14 mouse cellular contexts compared by ENCODE assay signal in the genomic region with DNA sequence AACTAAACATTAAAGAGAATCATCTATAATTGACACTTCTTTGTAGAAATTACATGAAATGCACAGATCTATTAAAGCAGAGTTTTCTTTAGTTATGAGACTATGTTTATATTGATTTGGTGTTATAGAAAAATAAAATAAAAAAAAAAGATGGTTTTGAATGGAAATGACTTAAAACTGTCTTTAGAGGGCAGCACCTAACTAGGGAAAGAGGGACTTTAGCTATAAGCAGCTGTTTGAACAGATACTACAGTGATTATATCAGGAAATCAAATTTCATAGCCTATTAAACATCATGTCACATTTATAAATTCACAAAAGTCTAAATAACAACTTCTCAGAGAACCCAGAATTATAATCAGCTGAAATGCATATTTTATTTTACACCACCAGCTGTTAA.
DNase-seq lines count a peak whose midpoint lies in the region; ATAC-seq lines count a peak whose summit lies in the region.
"Had no signal": no experiment of that assay in that cellular context is flagged by ENCODE, and none has a peak within 500 bp of the region (broad histone marks: within the 10 kb centered on the region; RNA-seq: fewer than 3 reads in every experiment).

No protein-coding gene starts in this region.

- no peaks in the 10 kb centered on the region for H3K36me3 ChIP-seq in hindbrain, embryonic 14.5 days (replicated peaks; ENCODE audit: control insufficient read depth, insufficient read depth)
- H3K36me3 ChIP-seq in hindbrain, embryonic 10.5 days, result no peaks in the 10 kb centered on the region
- H3K36me3 ChIP-seq in forebrain, embryonic 14.5 days (ENCODE audit: control insufficient read depth, insufficient read depth, low read length), result no peaks in the 10 kb centered on the region
- H3K36me3 ChIP-seq: limb, embryonic 13.5 days; neural tube, embryonic 15.5 days had no signal

- no peaks in the 10 kb centered on the region for H3K4me1 ChIP-seq in hindbrain, embryonic 14.5 days (replicated peaks; ENCODE audit: control insufficient read depth, insufficient read depth, low read length)
- no peaks in the 10 kb centered on the region for H3K4me1 ChIP-seq in hindbrain, embryonic 10.5 days (replicated peaks)
- no peaks in the 10 kb centered on the region for H3K4me1 ChIP-seq in forebrain, embryonic 14.5 days (ENCODE audit: control insufficient read depth, insufficient read depth, low read length)
- H3K4me1 ChIP-seq: limb, embryonic 13.5 days; neural tube, embryonic 15.5 days had no signal

- no peak overlapping the region for H3K27ac ChIP-seq in hindbrain, embryonic 14.5 days
- H3K27ac ChIP-seq in hindbrain, embryonic 10.5 days, result no peak overlapping the region
- no peak overlapping the region for H3K27ac ChIP-seq in forebrain, embryonic 14.5 days (ENCODE audit: low read depth, low read length)
- H3K27ac ChIP-seq: limb, embryonic 13.5 days; neural tube, embryonic 15.5 days had no signal

- no peak overlapping the region for H3K4me2 ChIP-seq in hindbrain, embryonic 14.5 days (replicated peaks)
- H3K4me2 ChIP-seq in forebrain, embryonic 14.5 days (ENCODE audit: low read length), result no peak overlapping the region
- H3K4me2 ChIP-seq: limb, embryonic 13.5 days; neural tube, embryonic 15.5 days had no signal

- no peak overlapping the region for H3K4me3 ChIP-seq in hindbrain, embryonic 14.5 days (replicated peaks; ENCODE audit: low read length)
- H3K4me3 ChIP-seq in hindbrain, embryonic 10.5 days, result no peak overlapping the region
- H3K4me3 ChIP-seq in forebrain, embryonic 14.5 days (ENCODE audit: low read depth, low read length), result no peak overlapping the region
- H3K4me3 ChIP-seq: erythroblast, embryonic 14.5 days; limb, embryonic 13.5 days; neural tube, embryonic 15.5 days had no signal

- no peaks in the 10 kb centered on the region for H3K9me3 ChIP-seq in hindbrain, embryonic 14.5 days (ENCODE audit: control insufficient read depth, low read length)
- H3K9me3 ChIP-seq in hindbrain, embryonic 10.5 days, result no peaks in the 10 kb centered on the region
- no peaks in the 10 kb centered on the region for H3K9me3 ChIP-seq in forebrain, embryonic 14.5 days (replicated peaks; ENCODE audit: control insufficient read depth, low read length)
- H3K9me3 ChIP-seq: limb, embryonic 13.5 days; neural tube, embryonic 15.5 days had no signal

- no peaks in the 10 kb centered on the region for H3K27me3 ChIP-seq in hindbrain, embryonic 14.5 days (ENCODE audit: control insufficient read depth, insufficient read depth, low read length)
- H3K27me3 ChIP-seq in hindbrain, embryonic 10.5 days (ENCODE audit: insufficient read depth, poor library complexity, severe bottlenecking), result no peaks in the 10 kb centered on the region
- no peaks in the 10 kb centered on the region for H3K27me3 ChIP-seq in forebrain, embryonic 14.5 days (replicated peaks; ENCODE audit: control insufficient read depth, insufficient read depth, low read length)
- H3K27me3 ChIP-seq: limb, embryonic 13.5 days; neural tube, embryonic 15.5 days had no signal

- 0 out of 2 replicates have a peak, but pooled peaks have one; percentile 53 for ATAC-seq in hindbrain, embryonic 14.5 days (ENCODE audit: low FRiP score)
- no peak for ATAC-seq in forebrain, embryonic 14.5 days

- no peak overlapping the region for H3K9ac ChIP-seq in hindbrain, embryonic 14.5 days
- no peak overlapping the region for H3K9ac ChIP-seq in forebrain, embryonic 14.5 days (ENCODE audit: low read length)
- H3K9ac ChIP-seq: limb, embryonic 13.5 days; neural tube, embryonic 15.5 days had no signal

- intact Hi-C loops in heart, postnatal 36 days (cut with DNase I), result no loop called here

- DNase-seq in hindbrain, embryonic 14.5 days (ENCODE audit: low spot score), result peak; percentile 63
- DNase-seq in hindbrain, embryonic 10.5 days (ENCODE audit: low spot score), result no peak
- DNase-seq in 3T3-L1 (ENCODE audit: low read depth, low spot score), result peak; percentile 11
- DNase-seq in NIH3T3 (ENCODE audit: low read depth), result peak; percentile 1
- DNase-seq in forebrain, embryonic 14.5 days (ENCODE audit: low spot score), result peak; percentile 61
- DNase-seq in gastrocnemius, postnatal 10 days, result no peak
- no peak for DNase-seq in adrenal gland, postnatal 36 days
- no peak for DNase-seq in heart, postnatal 36 days
- DNase-seq: cerebellum, adult 9-11 months; heart, adult 11 months; lung, adult 2 months had no signal

Comparison
In these comparisons a context has a peak if more than half of its experiments do, and no peak if none do; other contexts are left out.
1. DNase-seq: peak in hindbrain, embryonic 14.5 days (single experiment), 3T3-L1 (single experiment), NIH3T3 (single experiment) and forebrain, embryonic 14.5 days (single experiment); none in hindbrain, embryonic 10.5 days (single experiment), gastrocnemius, postnatal 10 days (single experiment), adrenal gland, postnatal 36 days (0 of 2) and heart, postnatal 36 days (0 of 2).